Mouse (Mus musculus) gastrocnemius, postnatal 10 days (tissue): Measurements from ENCODE around the gene Idh1. TPM values are rescaled to one million over a fixed set of nuclear protein-coding genes. Genes with fewer than 3 reads are reported as not detected.

ENCODE experiments used
- DNase-seq: peaks from one replicate; pipeline ENCODE4 v3.0.0; 2021; ENCODE audit warnings: mixed read lengths
- total RNA-seq, 2 experiments: library from RNA; stranded (reverse); gene quantifications; 2 replicates each; pipeline ENCODE4 v1.2.3; 2021

The Idh1 gene
- total RNA-seq, 2 experiments from 2014 or later: 40.7 to 40.9 TPM

DNA sequence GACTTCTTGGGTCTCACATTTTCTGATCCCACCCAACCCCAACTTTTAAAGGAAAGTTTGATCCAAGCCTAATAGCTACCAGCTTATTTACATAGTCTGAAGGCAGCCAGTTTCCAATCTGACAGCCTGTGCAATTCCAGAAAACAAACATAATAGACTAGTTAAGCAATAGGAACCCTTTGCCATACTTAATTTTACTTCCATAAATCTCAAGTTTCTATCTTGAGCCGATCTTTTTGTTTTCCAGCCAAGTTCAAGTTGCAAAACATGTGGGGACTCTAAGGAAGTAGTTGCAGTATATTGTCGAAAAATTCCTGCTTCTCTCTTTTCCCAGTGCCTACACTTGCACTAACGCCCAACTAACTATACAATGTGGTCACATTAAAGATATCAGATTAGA lies 8.8 kb downstream of the Idh1 start:
- DNase-seq: no peak

DNA sequence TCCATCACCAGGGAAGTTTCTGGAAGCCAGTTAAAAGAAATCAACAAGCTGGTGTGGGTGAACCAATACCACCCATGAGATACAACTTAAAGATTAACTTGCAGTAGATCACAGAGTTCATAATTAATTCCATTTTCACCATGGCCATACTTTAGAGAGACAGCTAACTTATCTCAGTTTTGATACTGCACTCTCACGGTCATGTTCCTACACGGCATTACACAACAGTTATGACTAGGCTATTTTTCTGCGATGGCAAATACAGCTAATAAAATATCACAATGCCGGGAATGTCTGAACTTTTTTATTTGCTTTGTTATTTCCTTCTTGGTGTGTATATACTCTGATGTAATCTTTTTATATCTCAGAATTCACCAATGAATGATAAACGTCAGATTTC lies 9.4 kb downstream of the Idh1 start:
- no peak for DNase-seq

GRCm38 (mm10) chr1:65176171-65176570 lies 10.1 kb downstream of the Idh1 start:
- DNase-seq: no peak

DNA sequence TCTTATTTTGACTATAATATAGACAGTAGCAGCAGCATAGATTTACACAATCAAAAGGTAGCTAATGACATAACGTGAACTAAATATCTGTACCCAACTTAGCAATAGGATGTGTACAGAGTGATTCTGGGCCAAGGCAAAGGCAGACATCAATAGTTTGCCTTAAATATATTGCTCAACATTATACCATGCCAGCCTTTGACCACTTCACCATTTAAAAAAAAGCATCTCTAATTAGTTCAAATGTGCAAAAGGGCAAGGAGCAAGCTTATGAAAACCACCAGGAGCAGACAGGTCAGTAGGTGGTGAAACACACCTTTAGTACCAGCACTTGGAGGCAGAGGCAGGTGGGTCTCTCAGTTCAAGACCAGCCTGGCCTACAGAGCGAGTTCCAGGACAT lies 12.6 kb downstream of the Idh1 start:
- no peak for DNase-seq

GRCm38 (mm10) chr1:65171579-65171978 lies 14.7 kb downstream of the Idh1 start:
- no peak for DNase-seq

DNA sequence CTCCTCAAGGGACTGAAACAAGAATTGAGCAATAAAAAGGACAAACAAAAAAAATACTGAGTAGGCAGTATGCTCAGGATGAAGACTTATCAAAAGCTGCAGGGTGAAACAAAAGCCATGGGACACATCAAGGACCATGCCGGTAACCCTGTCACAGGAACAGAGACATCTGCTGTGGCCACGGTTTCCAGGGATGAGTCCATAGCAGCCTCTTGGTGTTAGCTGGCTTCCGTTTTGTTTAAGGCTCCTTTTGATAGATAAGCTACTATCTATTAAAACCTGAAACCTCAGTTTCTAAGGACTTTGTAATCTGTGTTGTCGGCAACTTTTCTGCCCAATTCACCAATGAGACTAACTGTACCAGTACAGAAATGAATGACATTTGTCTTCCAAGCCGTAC lies 16.4 kb downstream of the Idh1 start:
- no peak for DNase-seq

GRCm38 (mm10) chr1:65169536-65169935 lies 16.8 kb downstream of the Idh1 start:
- no peak for DNase-seq

DNA sequence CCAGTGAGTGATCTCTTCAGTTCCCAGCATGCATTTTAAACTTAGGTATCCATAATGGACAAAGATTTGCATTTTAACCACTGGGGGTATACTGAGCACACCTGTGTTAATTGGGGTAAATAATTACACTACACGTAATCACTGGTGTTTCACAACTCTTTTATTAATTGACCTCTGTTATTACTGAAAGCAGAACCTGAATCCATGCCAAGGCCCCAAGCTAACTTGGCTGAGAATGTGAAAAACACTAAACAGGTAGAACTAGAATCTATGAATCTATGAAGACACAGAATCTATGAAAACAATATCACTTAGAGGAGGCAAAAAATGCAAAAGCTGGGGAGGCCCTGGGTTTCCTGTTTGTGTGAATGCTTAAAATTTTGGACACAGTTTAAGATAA lies 18.8 kb downstream of the Idh1 start:
- no peak for DNase-seq

GRCm38 (mm10) chr1:65162210-65162609 lies 24.1 kb downstream of the Idh1 start:
- DNase-seq: no peak

GRCm38 (mm10) chr1:65156111-65156510 lies 30.2 kb downstream of the Idh1 start:
- no peak for DNase-seq

GRCm38 (mm10) chr1:65154814-65155213 lies 31.5 kb downstream of the Idh1 start:
- DNase-seq: no peak

DNA sequence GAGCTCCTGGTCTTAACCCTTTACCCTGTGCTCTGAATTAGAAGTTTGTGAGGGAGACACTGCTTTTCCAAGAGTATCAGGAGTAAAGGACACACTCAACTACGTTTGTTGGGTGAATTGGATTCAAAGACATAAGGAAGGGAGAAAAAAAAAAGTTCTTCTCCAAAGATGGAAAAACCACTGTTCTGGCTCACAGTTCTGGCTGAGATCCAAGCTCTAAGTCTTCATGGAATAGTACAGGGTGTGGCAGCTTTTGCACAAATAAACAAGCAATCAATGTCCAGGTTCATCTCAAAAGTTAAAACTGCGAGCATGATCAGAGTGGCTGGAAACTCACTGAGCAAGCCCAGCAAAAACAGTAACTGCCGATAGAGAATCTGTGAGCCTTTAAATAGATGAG lies 38.3 kb downstream of the Idh1 start:
- DNase-seq: no peak

DNA sequence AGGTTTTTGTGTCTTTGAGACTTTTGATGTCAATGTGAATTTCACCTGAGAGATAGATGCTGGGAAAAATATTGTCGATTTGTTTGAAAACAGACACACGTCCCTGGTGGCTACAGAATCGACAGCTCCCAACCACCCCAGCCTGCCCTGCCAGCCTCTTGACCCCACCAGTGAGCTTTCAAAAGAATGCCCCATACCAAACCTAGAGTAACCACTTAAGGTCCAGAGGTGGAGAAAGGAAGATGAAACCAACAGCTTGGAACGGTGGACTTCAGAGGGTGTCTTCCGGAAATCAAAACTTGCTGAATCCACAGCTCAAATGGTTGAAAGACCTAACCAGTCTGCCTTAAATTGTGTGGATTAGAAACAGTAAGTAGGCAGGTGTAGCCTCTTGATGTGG lies 39.0 kb downstream of the Idh1 start:
- DNase-seq: no peak

GRCm38 (mm10) chr1:65146601-65147000 lies 39.7 kb downstream of the Idh1 start:
- DNase-seq: no peak

GRCm38 (mm10) chr1:65144783-65145182 lies 41.5 kb downstream of the Idh1 start:
- no peak for DNase-seq

DNA sequence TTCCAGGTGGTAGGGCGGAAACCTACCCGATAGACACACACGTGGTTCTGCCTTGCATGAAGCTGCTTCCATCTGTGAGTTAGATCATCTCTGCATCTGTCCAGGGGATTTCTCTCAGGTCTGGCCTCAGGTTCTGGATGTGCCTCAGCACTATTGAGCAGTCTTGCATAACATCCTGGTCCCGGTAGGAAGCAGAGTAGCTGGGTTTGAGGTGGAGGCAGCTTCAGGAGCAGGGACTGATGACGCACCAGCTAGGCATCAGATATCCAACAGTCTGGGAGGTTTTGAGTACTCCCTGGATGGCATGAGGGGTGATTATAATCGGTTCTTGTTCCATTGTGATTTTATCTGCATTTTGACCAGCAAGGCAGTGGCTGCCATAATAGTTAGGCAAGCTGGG lies 48.7 kb downstream of the Idh1 start:
- no peak for DNase-seq

- DNase-seq: no peak
Observed at GRCm38 (mm10) chr1:65132833-65133232, 53.5 kb downstream of the Idh1 start.

GRCm38 (mm10) chr1:65131671-65132070 lies 54.6 kb downstream of the Idh1 start:
- DNase-seq: no peak

GRCm38 (mm10) chr1:65130226-65130625 lies 56.1 kb downstream of the Idh1 start:
- DNase-seq: no peak

GRCm38 (mm10) chr1:65129634-65130180 lies 56.6 kb downstream of the Idh1 start:
- DNase-seq: no peak

DNA sequence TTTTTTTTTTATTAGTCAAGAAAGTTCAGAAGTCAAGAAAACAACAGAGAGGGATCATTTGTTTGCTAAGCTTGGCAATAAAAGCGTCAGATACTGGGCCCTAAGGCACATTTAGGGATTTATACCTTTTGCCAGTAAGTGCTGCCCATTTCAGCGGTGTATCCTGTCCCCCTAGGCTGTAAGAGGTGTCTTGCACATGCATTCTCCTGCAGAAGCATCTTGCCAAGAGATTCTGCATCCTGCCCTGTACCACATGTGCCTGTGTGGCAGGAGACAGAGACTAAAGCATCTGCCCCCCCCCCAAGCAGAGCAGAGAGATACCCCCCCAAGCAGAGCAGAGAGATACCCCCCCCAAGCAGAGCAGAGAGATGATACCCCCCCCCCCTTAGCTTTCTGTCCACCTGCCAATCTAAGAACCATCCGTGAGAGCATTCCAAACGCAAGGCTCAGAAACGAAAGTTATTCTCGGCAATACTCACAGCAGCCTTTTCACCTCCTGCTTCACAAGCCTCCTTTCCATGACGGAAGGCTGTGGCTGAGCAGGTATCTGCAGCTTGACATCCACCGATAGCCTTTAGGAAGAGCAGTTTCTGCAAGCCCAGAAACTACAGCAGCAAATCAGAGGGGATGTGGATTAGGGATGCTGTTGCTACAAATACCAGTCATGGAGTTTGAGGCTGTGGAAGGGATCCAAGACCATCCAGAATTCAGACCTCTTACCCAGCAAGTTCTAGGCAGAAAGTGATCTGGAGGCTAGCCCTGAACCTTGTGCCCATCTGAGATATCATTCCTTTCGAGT lies 63.5 kb downstream of the Idh1 start, which contains the start of gene D630023F18Rik:
Gene D630023F18Rik (minus strand): TSS at position 641 of the 799 bp plus-strand sequence.
- DNase-seq: no peak

GRCm38 (mm10) chr1:65119438-65119837 lies 66.9 kb downstream of the Idh1 start, which contains the start of gene Gm28845:
Gene Gm28845, minus strand, starts transcription at chr1:65119558.
- no peak for DNase-seq

- no peak for DNase-seq
Observed at GRCm38 (mm10) chr1:65118150-65118913, 68.0 kb downstream of the Idh1 start.
